In the genomic region with DNA sequence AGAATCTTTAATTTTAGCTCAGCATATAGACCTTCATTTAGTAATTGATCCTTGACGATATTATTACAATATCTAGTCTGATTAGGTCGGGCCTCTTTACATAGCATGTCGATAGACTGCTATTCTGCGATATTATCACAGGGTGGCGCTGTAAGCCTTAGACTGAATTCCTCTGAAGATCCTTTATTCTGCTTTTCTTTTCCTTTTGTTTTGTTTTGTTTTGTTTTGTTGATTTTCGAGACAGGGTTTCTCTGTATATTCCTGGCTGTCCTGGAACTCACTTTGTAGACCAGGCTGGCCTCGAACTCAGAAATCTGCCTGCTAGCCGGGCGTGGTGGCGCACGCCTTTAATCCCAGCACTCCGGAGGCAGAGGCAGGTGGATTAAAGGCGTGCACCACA, we compare ENCODE assay signal across 8 mouse cellular contexts. TPM values are rescaled to one million over a fixed set of nuclear protein-coding genes. Genes with fewer than 3 reads are reported as not detected.
DNase-seq lines count a peak whose midpoint lies in the region; ATAC-seq and TF ChIP-seq lines count a peak whose summit lies in the region.
"Not testable (repeated sequence)": the region's sequence is repeated elsewhere in the genome, so short reads cannot be mapped to it uniquely, and the experiment has no call there.

No protein-coding gene starts in this region.

- not testable (repeated sequence) for H3K27ac ChIP-seq in forebrain, embryonic 14.5 days (ENCODE audit: low read depth, low read length); hindbrain, embryonic 11.5 days (ENCODE audit: low read depth, low read length); lung, embryonic 14.5 days (ENCODE audit: low read depth)

- 10% methylated on average over 13 of the region's 13 CpGs for WGBS in forebrain, embryonic 14.5 days
- 22% methylated on average over 13 of the region's 13 CpGs for WGBS in hindbrain, embryonic 11.5 days
- 22% methylated on average over 13 of the region's 13 CpGs for WGBS in lung, embryonic 14.5 days

- H3K9ac ChIP-seq in forebrain, embryonic 14.5 days (ENCODE audit: low read length); hindbrain, embryonic 11.5 days (ENCODE audit: low read depth, low read length); lung, embryonic 14.5 days: not testable (repeated sequence)

- H3K79me2 ChIP-seq in myocyte (ENCODE audit: control insufficient read depth, insufficient read depth), result not testable (repeated sequence)

- peak overlapping the region; percentile 37 for H3K4me2 ChIP-seq in forebrain, embryonic 14.5 days (ENCODE audit: low read length)
- 0 out of 2 replicates have a peak overlapping the region, but pooled peaks have one; percentile 11 for H3K4me2 ChIP-seq in hindbrain, embryonic 11.5 days (replicated peaks; ENCODE audit: low read depth, low read length)
- peak overlapping the region; percentile 43; the same call in 1 of the 2 replicates for H3K4me2 ChIP-seq in lung, embryonic 14.5 days
- peak overlapping the region; percentile 62 for H3K4me2 ChIP-seq in myocyte (ENCODE audit: low read depth)

- not testable (repeated sequence) for ATAC-seq in forebrain, embryonic 14.5 days; hindbrain, embryonic 11.5 days (ENCODE audit: low FRiP score); lung, embryonic 14.5 days (ENCODE audit: insufficient read depth)

- TF ChIP-seq CTCF in lung, embryonic 14.5 days (IDR thresholded peaks at IDR 0.05; ENCODE audit: low read depth), result peak; percentile 80

- TF ChIP-seq POLR2A in myocyte (IDR thresholded peaks at IDR 0.05; ENCODE audit: insufficient read length, low read depth), result not testable (repeated sequence)

- not testable (repeated sequence) for H3ac ChIP-seq in myocyte (ENCODE audit: control insufficient read depth, insufficient read length)

- not testable (repeated sequence) for H3K4me3 ChIP-seq in forebrain, embryonic 14.5 days (ENCODE audit: low read depth, low read length); hindbrain, embryonic 11.5 days (ENCODE audit: low read depth, low read length); lung, embryonic 14.5 days (ENCODE audit: low read depth, low read length); myocyte

- H3K27me3 ChIP-seq in forebrain, embryonic 14.5 days (replicated peaks; ENCODE audit: control insufficient read depth, insufficient read depth, low read length); hindbrain, embryonic 11.5 days (ENCODE audit: control insufficient read depth, insufficient read depth, low read length); lung, embryonic 14.5 days (ENCODE audit: insufficient read depth, low read length): not testable (repeated sequence)
- peaks cover 15% of the 10 kb centered on the region for H3K27me3 ChIP-seq in myocyte (ENCODE audit: control insufficient read depth, insufficient read depth, insufficient read length)

- H3K9me3 ChIP-seq in forebrain, embryonic 14.5 days (replicated peaks; ENCODE audit: control insufficient read depth, low read length); hindbrain, embryonic 11.5 days (ENCODE audit: control insufficient read depth, low read length); lung, embryonic 14.5 days (ENCODE audit: low read depth, low read length): not testable (repeated sequence)

- not testable (repeated sequence) for H3K4me1 ChIP-seq in forebrain, embryonic 14.5 days (ENCODE audit: control insufficient read depth, insufficient read depth, low read length); hindbrain, embryonic 11.5 days (replicated peaks; ENCODE audit: control insufficient read depth, insufficient read depth, low read length); lung, embryonic 14.5 days (ENCODE audit: insufficient read depth)

- not testable (repeated sequence) for H3K36me3 ChIP-seq in forebrain, embryonic 14.5 days (ENCODE audit: control insufficient read depth, insufficient read depth, low read length); hindbrain, embryonic 11.5 days (ENCODE audit: control insufficient read depth, insufficient read depth, low read length); lung, embryonic 14.5 days (ENCODE audit: insufficient read depth); myocyte (ENCODE audit: control insufficient read depth, insufficient read depth)

- peak; percentile 82 for DNase-seq in MN1 (ENCODE audit: low spot score)
- DNase-seq in cerebellum, adult 9-10 months, result peak; percentile 81
- peak; percentile 85 for DNase-seq in forebrain, embryonic 14.5 days (ENCODE audit: low spot score)
- peak; percentile 73 for DNase-seq in hindbrain, embryonic 11.5 days (ENCODE audit: low spot score)
- DNase-seq in kidney, postnatal 14 days, result peak; percentile 52
- peak; percentile 87 for DNase-seq in lung, embryonic 14.5 days
- DNase-seq in thymus, postnatal 0 days (ENCODE audit: low spot score), result peak; percentile 68

RNA-seq across cellular contexts. Expression of gene Zfp747, which starts 13.4 kb away (rescaled TPM):
- 4.0 and 7.0 TPM in 2 replicates for polyA plus RNA-seq in forebrain, embryonic 14.5 days (2014; fragmentation: Nextera tagmentation; extraction: Ambion mirVana)
- 6.7 and 9.6 TPM in 2 replicates for polyA plus RNA-seq in hindbrain, embryonic 11.5 days (2014; fragmentation: Nextera tagmentation; extraction: Ambion mirVana)
- 6.7 and 8.5 TPM in 2 replicates for polyA plus RNA-seq in lung, embryonic 14.5 days (2014; fragmentation: Nextera tagmentation; extraction: Ambion mirVana)
- 3.6 TPM for polyA plus RNA-seq in myocyte (2012; fragmentation: generic; extraction: Trizol)
- 7.3 and 8.0 TPM in 2 replicates for polyA plus RNA-seq in thymus, postnatal 0 days (2015; fragmentation: Nextera tagmentation; extraction: Ambion mirVana)

RNA-seq across cellular contexts. Expression of gene Zfp768, which starts 17.0 kb away (rescaled TPM):
- 3.5 and 3.6 TPM in 2 replicates for polyA plus RNA-seq in forebrain, embryonic 14.5 days (2014; fragmentation: Nextera tagmentation; extraction: Ambion mirVana)
- polyA plus RNA-seq in hindbrain, embryonic 11.5 days (2014; fragmentation: Nextera tagmentation; extraction: Ambion mirVana), result 5.1 and 5.7 TPM in 2 replicates
- 4.7 and 6.5 TPM in 2 replicates for polyA plus RNA-seq in lung, embryonic 14.5 days (2014; fragmentation: Nextera tagmentation; extraction: Ambion mirVana)
- polyA plus RNA-seq in myocyte (2012; fragmentation: generic; extraction: Trizol), result 17.3 TPM
- 2.5 TPM in 2 replicates for polyA plus RNA-seq in thymus, postnatal 0 days (2015; fragmentation: Nextera tagmentation; extraction: Ambion mirVana)

RNA-seq across cellular contexts. Expression of gene 9130019O22Rik, which starts 24.5 kb away (rescaled TPM):
- polyA plus RNA-seq in forebrain, embryonic 14.5 days (2014; fragmentation: Nextera tagmentation; extraction: Ambion mirVana), result 5.5 and 6.6 TPM in 2 replicates
- 5.4 and 6.2 TPM in 2 replicates for polyA plus RNA-seq in hindbrain, embryonic 11.5 days (2014; fragmentation: Nextera tagmentation; extraction: Ambion mirVana)
- 5.6 and 6.8 TPM in 2 replicates for polyA plus RNA-seq in lung, embryonic 14.5 days (2014; fragmentation: Nextera tagmentation; extraction: Ambion mirVana)
- polyA plus RNA-seq in myocyte (2012; fragmentation: generic; extraction: Trizol), result 0.34 TPM
- 4.8 and 6.0 TPM in 2 replicates for polyA plus RNA-seq in thymus, postnatal 0 days (2015; fragmentation: Nextera tagmentation; extraction: Ambion mirVana)

RNA-seq across cellular contexts. Expression of gene E430018J23Rik, which starts 31.0 kb away (rescaled TPM):
- 7.4 and 7.5 TPM in 2 replicates for polyA plus RNA-seq in forebrain, embryonic 14.5 days (2014; fragmentation: Nextera tagmentation; extraction: Ambion mirVana)
- 6.1 and 6.3 TPM in 2 replicates for polyA plus RNA-seq in hindbrain, embryonic 11.5 days (2014; fragmentation: Nextera tagmentation; extraction: Ambion mirVana)
- polyA plus RNA-seq in lung, embryonic 14.5 days (2014; fragmentation: Nextera tagmentation; extraction: Ambion mirVana), result 4.9 and 7.1 TPM in 2 replicates
- polyA plus RNA-seq in myocyte (2012; fragmentation: generic; extraction: Trizol), result 3.0 TPM
- polyA plus RNA-seq in thymus, postnatal 0 days (2015; fragmentation: Nextera tagmentation; extraction: Ambion mirVana), result 4.4 and 4.9 TPM in 2 replicates

RNA-seq across cellular contexts. Expression of gene Zfp764, which starts 44.2 kb away (rescaled TPM):
- 4.4 and 4.5 TPM in 2 replicates for polyA plus RNA-seq in forebrain, embryonic 14.5 days (2014; fragmentation: Nextera tagmentation; extraction: Ambion mirVana)
- 6.9 and 8.1 TPM in 2 replicates for polyA plus RNA-seq in hindbrain, embryonic 11.5 days (2014; fragmentation: Nextera tagmentation; extraction: Ambion mirVana)
- 9.3 and 10.4 TPM in 2 replicates for polyA plus RNA-seq in lung, embryonic 14.5 days (2014; fragmentation: Nextera tagmentation; extraction: Ambion mirVana)
- polyA plus RNA-seq in myocyte (2012; fragmentation: generic; extraction: Trizol), result 1.2 TPM
- 6.8 and 7.0 TPM in 2 replicates for polyA plus RNA-seq in thymus, postnatal 0 days (2015; fragmentation: Nextera tagmentation; extraction: Ambion mirVana)

Comparison
In these comparisons a context has a peak if more than half of its experiments do, and no peak if none do; other contexts are left out.
1. H3K4me2 ChIP-seq: peak in every context shown above with its lines; median percentile 62 in myocyte; 43 in lung, embryonic 14.5 days; 37 in forebrain, embryonic 14.5 days; 11 in hindbrain, embryonic 11.5 days.